ENCODE assay signal across 27 mouse cellular contexts in genomic region chr9:113977225-113977840, GRCm38 (mm10). TPM values are rescaled to one million over a fixed set of nuclear protein-coding genes. Genes with fewer than 3 reads are reported as not detected.
DNase-seq lines count a peak whose midpoint lies in the region; ATAC-seq and TF ChIP-seq lines count a peak whose summit lies in the region.
"Had no signal": no experiment of that assay in that cellular context is flagged by ENCODE, and none has a peak within 500 bp of the region (broad histone marks: within the 10 kb centered on the region; RNA-seq: fewer than 3 reads in every experiment).

No protein-coding gene starts in this region.

- 69% methylated on average over 11 of the region's 11 CpGs for WGBS in kidney, embryonic 15.5 days
- WGBS in lung, embryonic 16.5 days, result 70% methylated on average over 11 of the region's 11 CpGs

- peaks cover 10% of the 10 kb centered on the region for H3K4me1 ChIP-seq in kidney, embryonic 15.5 days
- H3K4me1 ChIP-seq in lung, embryonic 16.5 days (replicated peaks; ENCODE audit: control insufficient read depth, insufficient read depth, low read length), result no peaks in the 10 kb centered on the region
- H3K4me1 ChIP-seq: embryonic facial prominence, embryonic 10.5 days; embryonic facial prominence, embryonic 13.5 days had no signal

- H3K36me3 ChIP-seq in kidney, embryonic 15.5 days, result peaks cover 80% of the 10 kb centered on the region
- H3K36me3 ChIP-seq in lung, embryonic 16.5 days (ENCODE audit: control insufficient read depth, insufficient read depth, low read length), result peaks cover 35% of the 10 kb centered on the region
- peaks cover 52% of the 10 kb centered on the region for H3K36me3 ChIP-seq in myocyte (ENCODE audit: control insufficient read depth, insufficient read depth)

- TF ChIP-seq CTCF in Patski (IDR thresholded peaks at IDR 0.05), result no peak

- peak; percentile 41; the same call in 1 of the 2 replicates for ATAC-seq in kidney, embryonic 15.5 days (replicated peaks; ENCODE audit: low FRiP score)
- ATAC-seq in lung, embryonic 16.5 days (ENCODE audit: low read depth), result 0 out of 2 replicates have a peak, but pooled peaks have one; percentile 21
- ATAC-seq in Patski, result peak; percentile 87
- ATAC-seq: activated CD4-positive, CD25-positive, alpha-beta regulatory T cell, adult 4 months; forebrain, embryonic 15.5 days had no signal

- H3ac ChIP-seq in myocyte (ENCODE audit: control insufficient read depth, insufficient read length), result no peak overlapping the region

- POLR2A ChIA-PET in Patski (lab: Charles Lee), result interaction anchor here (0.6 to 0.9 kb wide), 3 partner anchors 12 to 30 kb away, joined by 3 read pairs; no protein-coding TSS in a partner anchor

- in situ Hi-C loops in Patski (cut with MboI; ENCODE audit: low pct_unique_long_range_greater_than_20kb), result no loop called here

- H3K79me2 ChIP-seq in myocyte (ENCODE audit: control insufficient read depth, insufficient read depth), result no peaks in the 10 kb centered on the region

- DNase-seq in kidney, adult 9 months, result no peak
- DNase-seq in lung, postnatal 4 days, result no peak
- peak; percentile 84 for DNase-seq in Patski (ENCODE audit: low read depth, low spot score)
- no peak for DNase-seq in cerebellum, adult 8-10 months
- DNase-seq: adrenal gland, adult 8-10 months; adrenal gland, postnatal 25 days; B cell, adult 2 months; cerebellum, adult 18-20 months; cerebellum, adult 9-11 months; cerebellum, postnatal 25 days; embryo, embryonic 11 days; gastrocnemius, postnatal 25 days; heart, adult 18-20 months had no signal

- no peak overlapping the region for H3K4me2 ChIP-seq in kidney, embryonic 15.5 days
- no peak overlapping the region for H3K4me2 ChIP-seq in lung, embryonic 16.5 days (ENCODE audit: low read depth, low read length)
- no peak overlapping the region for H3K4me2 ChIP-seq in myocyte (ENCODE audit: low read depth)
- H3K4me2 ChIP-seq: embryonic facial prominence, embryonic 13.5 days; forebrain, embryonic 12.5 days; forebrain, embryonic 15.5 days; hindbrain, embryonic 12.5 days; hindbrain, embryonic 15.5 days had no signal

- no peaks in the 10 kb centered on the region for H3K27me3 ChIP-seq in kidney, embryonic 15.5 days
- H3K27me3 ChIP-seq in lung, embryonic 16.5 days (ENCODE audit: control insufficient read depth, insufficient read depth, low read depth, low read length), result no peaks in the 10 kb centered on the region
- H3K27me3 ChIP-seq in Patski (no peaks in the 10 kb centered on the region), myocyte (ENCODE audit: control insufficient read depth, insufficient read depth, insufficient read length) (no peaks in the 10 kb centered on the region)
- H3K27me3 ChIP-seq: CH12.LX; embryonic facial prominence, embryonic 13.5 days; forebrain, embryonic 12.5 days; forebrain, embryonic 15.5 days; hindbrain, embryonic 12.5 days; hindbrain, embryonic 15.5 days had no signal

- H3K4me3 ChIP-seq in kidney, embryonic 15.5 days (replicated peaks), result no peak overlapping the region
- no peak overlapping the region for H3K4me3 ChIP-seq in lung, embryonic 16.5 days (ENCODE audit: low read length)
- H3K4me3 ChIP-seq in myocyte, result no peak overlapping the region
- H3K4me3 ChIP-seq: embryonic facial prominence, embryonic 10.5 days; embryonic facial prominence, embryonic 13.5 days; erythroblast, embryonic 14.5 days; forebrain, embryonic 12.5 days; forebrain, embryonic 15.5 days; heart, embryonic 10.5 days; hindbrain, embryonic 12.5 days; hindbrain, embryonic 15.5 days had no signal

- no peak for TF ChIP-seq POLR2A in myocyte (IDR thresholded peaks at IDR 0.05; ENCODE audit: insufficient read length, low read depth)

- no peaks in the 10 kb centered on the region for H3K9me3 ChIP-seq in kidney, embryonic 15.5 days (replicated peaks)
- H3K9me3 ChIP-seq in lung, embryonic 16.5 days (ENCODE audit: control insufficient read depth, low read length), result no peaks in the 10 kb centered on the region
- H3K9me3 ChIP-seq: embryonic facial prominence, embryonic 10.5 days; embryonic facial prominence, embryonic 13.5 days; forebrain, embryonic 12.5 days; forebrain, embryonic 15.5 days; G1E; heart, embryonic 10.5 days; hindbrain, embryonic 12.5 days; hindbrain, embryonic 15.5 days had no signal

- H3K9ac ChIP-seq in kidney, embryonic 15.5 days, result no peak overlapping the region
- H3K9ac ChIP-seq in lung, embryonic 16.5 days (ENCODE audit: low read length), result no peak overlapping the region
- H3K9ac ChIP-seq: embryonic facial prominence, embryonic 13.5 days; forebrain, embryonic 12.5 days; forebrain, embryonic 15.5 days; hindbrain, embryonic 12.5 days; hindbrain, embryonic 15.5 days had no signal

- 0 out of 2 replicates have a peak overlapping the region, but pooled peaks have one; percentile 10 for H3K27ac ChIP-seq in kidney, embryonic 15.5 days
- no peak overlapping the region for H3K27ac ChIP-seq in lung, embryonic 16.5 days (ENCODE audit: low read length)
- H3K27ac ChIP-seq: embryonic facial prominence, embryonic 10.5 days; embryonic facial prominence, embryonic 13.5 days; forebrain, embryonic 12.5 days; forebrain, embryonic 15.5 days; heart, embryonic 10.5 days; hindbrain, embryonic 12.5 days; hindbrain, embryonic 15.5 days had no signal

- CTCF ChIA-PET in Patski (lab: Charles Lee), result interaction anchor here (1.0 to 1.4 kb wide), 2 partner anchors 11 to 40 kb away, joined by 3 to 4 read pairs; no protein-coding TSS in a partner anchor

TF ChIP-seq in myocyte, 11 proteins besides CTCF, POLR2A, EP300 and RAD21:
- TF ChIP-seq MAX (IDR thresholded peaks at IDR 0.05; ENCODE audit: low read depth) (no peak), TCF12 (IDR thresholded peaks at IDR 0.05; ENCODE audit: insufficient read depth, poor library complexity, severe bottlenecking) (no peak), POLR2AphosphoS2 (IDR thresholded peaks at IDR 0.05; ENCODE audit: insufficient read length, low read depth) (peak; percentile 34)

RNA-seq across cellular contexts. Expression of gene Ubp1, which starts 46.6 kb away (rescaled TPM):
- 35.1 and 37.2 TPM in 2 replicates for polyA plus RNA-seq in kidney, embryonic 15.5 days (2015; fragmentation: Nextera tagmentation; extraction: Ambion mirVana)
- polyA plus RNA-seq in lung, embryonic 16.5 days (2015; fragmentation: Nextera tagmentation; extraction: Ambion mirVana), result 22.6 and 26.8 TPM in 2 replicates
- polyA plus RNA-seq in Patski (2021), result 81.9 TPM
- polyA plus RNA-seq in myocyte (2012; fragmentation: generic; extraction: Trizol), result 31.1 TPM

Comparison
In these comparisons a context has a peak if more than half of its experiments do, and no peak if none do; other contexts are left out.
1. ATAC-seq: peak in every context shown above with its lines; median percentile 87 in Patski; 41 in kidney, embryonic 15.5 days; 21 in lung, embryonic 16.5 days.